Mouse (Mus musculus) stomach, embryonic 14.5 days (tissue): ENCODE data around the gene Ifi27l2b. TPM values are rescaled to one million over a fixed set of nuclear protein-coding genes. Genes with fewer than 3 reads are reported as not detected.
A peak's percentile ranks its signal among the peaks of the same experiment; 100 is the strongest.

ENCODE experiments used
- ATAC-seq: fragments of 200-750 bp; cut with Nextera tagmentation; 2 replicates; pipeline ENCODE4 v1.8.0; 2017; ENCODE audit warnings: low read depth, moderate TSS enrichment; ENCODE audit not compliant: insufficient number of reproducible peaks, insufficient read depth, low FRiP score
- H3K27ac ChIP-seq: fragments of 300-500 bp; sonication (generic); 2 replicates; pipeline ENCODE4 v1.5.1; 2014; ENCODE audit warnings: mild to moderate bottlenecking, low read length, moderate library complexity, mixed read lengths
- H3K27me3 ChIP-seq: fragments of 300-500 bp; sonication (generic); 2 replicates; pipeline ENCODE4 v1.6.1; 2014; ENCODE audit warnings: low read length, control low read depth, mixed read lengths; ENCODE audit not compliant: control insufficient read depth, insufficient read depth
- H3K36me3 ChIP-seq: fragments of 300-500 bp; sonication (generic); 2 replicates; pipeline ENCODE4 v1.6.1; 2014; ENCODE audit warnings: mild to moderate bottlenecking, control low read depth, low read length, moderate library complexity, mixed read lengths; ENCODE audit not compliant: control insufficient read depth, insufficient read depth
- H3K4me1 ChIP-seq: fragments of 300-500 bp; sonication (generic); 2 replicates; pipeline ENCODE4 v1.6.1; 2014; ENCODE audit warnings: low read length, control low read depth, mixed read lengths; ENCODE audit not compliant: control insufficient read depth, insufficient read depth
- H3K4me2 ChIP-seq: fragments of 300-500 bp; sonication (generic); replicated peaks from 2 replicates; pipeline ENCODE4 v1.6.1; 2014; ENCODE audit warnings: low read depth, low read length, control low read depth
- H3K4me3 ChIP-seq: fragments of 300-500 bp; sonication (generic); 2 replicates; pipeline ENCODE4 v1.5.1; 2014; ENCODE audit warnings: low read depth, low read length, control low read depth
- H3K9ac ChIP-seq: fragments of 300-500 bp; sonication (generic); replicated peaks from 2 replicates; pipeline ENCODE4 v1.6.1; 2014; ENCODE audit warnings: low read depth, mild to moderate bottlenecking, control low read depth, low read length, moderate library complexity, mixed read lengths
- H3K9me3 ChIP-seq: fragments of 300-500 bp; sonication (generic); 2 replicates; pipeline ENCODE4 v1.6.1; 2016; ENCODE audit warnings: low read depth, low read length, control low read depth; ENCODE audit not compliant: control insufficient read depth
- WGBS: fragments of 180-500 bp; shearing (Covaris S2); extraction: QIAGEN DNeasy Blood & Tissue Kit; methylation state at CpG from one replicate; pipeline ENCODE4 v1.1.7; 2014; 5-methylcytosine and 5-hydroxymethylcytosine counted together
- polyA plus RNA-seq: library from polyadenylated mRNA; unstranded; fragments of >200 nt; fragmentation: Nextera tagmentation; extraction: Ambion mirVana; gene quantifications from 2 replicates; pipeline ENCODE4 v1.2.1, GENCODE M21; 2014

Gene Ifi27l2b
- polyA plus RNA-seq, 1 experiment from 2014 or later = 1.3 TPM

DNA sequence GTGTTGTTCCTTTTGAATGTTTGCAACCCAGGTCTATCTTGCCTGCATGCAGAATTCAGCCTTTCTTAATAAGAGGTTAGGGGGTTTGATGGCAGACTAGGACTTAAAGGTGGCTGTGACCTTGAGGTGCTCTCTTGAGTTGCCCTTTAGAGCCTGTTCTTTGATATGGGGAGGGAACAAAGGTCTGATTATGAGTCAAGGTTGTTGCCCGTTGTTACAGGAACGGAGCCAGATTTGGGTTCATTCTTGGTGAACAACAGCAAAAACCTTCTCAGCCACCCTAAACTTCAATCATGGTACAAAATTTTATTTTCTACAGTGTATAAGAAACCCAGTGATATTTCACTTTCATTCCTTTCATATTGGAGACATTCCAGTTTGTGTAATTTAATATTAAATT, 23.6 kb downstream of the Ifi27l2b start:
- no peak for ATAC-seq
- no peak overlapping the region for H3K9ac ChIP-seq
- H3K4me1 ChIP-seq = 0 out of 2 replicates have a peak, but pooled peaks cover 3% of the 10 kb centered on the region
- H3K27me3 ChIP-seq = no peaks in the 10 kb centered on the region
- no peaks in the 10 kb centered on the region for H3K36me3 ChIP-seq
- no peak overlapping the region for H3K4me2 ChIP-seq
- H3K27ac ChIP-seq = peak overlapping the region; percentile 67; the same call in 1 of the 2 replicates
- no peak overlapping the region for H3K4me3 ChIP-seq
- H3K9me3 ChIP-seq = no peaks in the 10 kb centered on the region
- 84% methylated on average over 2 of the region's 2 CpGs for WGBS

DNA sequence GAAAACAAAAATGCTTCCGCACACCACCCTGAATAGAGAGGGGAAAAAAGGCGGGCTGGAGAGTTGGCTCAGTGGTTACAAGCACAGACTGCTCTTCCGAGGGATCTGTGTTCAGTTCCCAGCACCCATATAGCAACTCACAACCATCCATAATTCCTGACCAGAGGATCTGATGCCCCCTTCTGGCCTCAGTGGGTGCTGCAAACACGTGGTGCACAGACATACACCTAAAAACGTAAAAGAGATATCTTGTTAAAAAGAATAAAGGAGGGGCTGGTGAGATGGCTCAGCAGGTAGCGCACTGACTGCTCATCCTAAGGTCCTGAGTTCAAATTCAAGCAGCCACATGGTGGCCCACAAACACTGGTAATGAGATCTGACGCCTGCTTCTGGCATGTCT, 30.3 kb downstream of the Ifi27l2b start:
- WGBS = 91% methylated on average over 7 of the region's 7 CpGs
- H3K4me2 ChIP-seq = no peak overlapping the region
- H3K9ac ChIP-seq = no peak overlapping the region
- H3K36me3 ChIP-seq = peaks cover 9% of the 10 kb centered on the region
- no peak for ATAC-seq
- no peaks in the 10 kb centered on the region for H3K27me3 ChIP-seq
- H3K4me3 ChIP-seq = no peak overlapping the region
- peaks cover 18% of the 10 kb centered on the region for H3K4me1 ChIP-seq
- no peak overlapping the region for H3K27ac ChIP-seq
- no peaks in the 10 kb centered on the region for H3K9me3 ChIP-seq

DNA sequence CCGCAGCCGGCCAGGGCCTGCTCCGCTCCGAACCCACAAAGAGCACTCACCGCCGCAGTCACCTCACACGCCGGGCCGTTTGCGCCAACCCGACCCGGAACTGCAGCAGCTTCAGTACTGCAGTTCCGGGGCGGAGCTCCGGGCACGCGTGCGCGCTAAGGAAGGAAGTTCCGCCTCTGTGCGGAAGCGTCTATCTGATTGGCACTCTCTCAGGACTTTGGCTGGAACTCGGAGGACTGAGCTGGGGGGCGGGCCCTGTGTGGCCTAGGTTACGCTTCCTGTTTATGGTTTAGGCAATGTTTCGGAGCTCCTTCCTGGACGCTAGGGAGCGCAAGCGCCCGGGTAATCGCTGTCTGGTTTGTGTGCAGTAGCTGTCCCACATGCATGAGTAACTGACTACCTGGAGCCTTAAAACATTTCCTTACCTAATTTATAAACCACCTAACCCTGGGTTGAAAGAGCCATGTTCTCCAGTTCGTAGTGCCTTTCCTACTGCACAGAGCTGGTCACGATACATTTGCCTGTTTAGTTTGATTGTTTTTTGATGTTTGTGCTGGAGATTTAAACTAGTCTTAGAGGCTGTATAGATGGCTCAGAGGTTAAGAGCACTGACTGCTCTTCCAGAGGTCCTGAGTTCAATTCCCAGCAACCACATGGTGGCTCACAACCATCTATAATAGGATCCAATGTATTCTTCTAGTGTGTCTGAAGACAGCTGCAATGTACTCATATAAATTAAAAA, 31.1 kb downstream of the Ifi27l2b start, which contains the start of gene Ddx24:
Ddx24 (minus strand) TSS at position 102 of the 742 bp plus-strand sequence.
- peak; percentile 100 for ATAC-seq
- peaks cover 9% of the 10 kb centered on the region for H3K36me3 ChIP-seq
- peak within 1 kb of the TSS; percentile 74 for H3K9ac ChIP-seq
- no peaks in the 10 kb centered on the region for H3K27me3 ChIP-seq
- H3K4me3 ChIP-seq = peak within 1 kb of the TSS; percentile 95
- H3K27ac ChIP-seq = no peak within 1 kb of the TSS
- WGBS = under 1% methylated on average over 33 of the region's 33 CpGs
- H3K4me2 ChIP-seq = peak within 1 kb of the TSS; percentile 91
- H3K9me3 ChIP-seq = no peaks in the 10 kb centered on the region
- peaks cover 19% of the 10 kb centered on the region for H3K4me1 ChIP-seq

DNA sequence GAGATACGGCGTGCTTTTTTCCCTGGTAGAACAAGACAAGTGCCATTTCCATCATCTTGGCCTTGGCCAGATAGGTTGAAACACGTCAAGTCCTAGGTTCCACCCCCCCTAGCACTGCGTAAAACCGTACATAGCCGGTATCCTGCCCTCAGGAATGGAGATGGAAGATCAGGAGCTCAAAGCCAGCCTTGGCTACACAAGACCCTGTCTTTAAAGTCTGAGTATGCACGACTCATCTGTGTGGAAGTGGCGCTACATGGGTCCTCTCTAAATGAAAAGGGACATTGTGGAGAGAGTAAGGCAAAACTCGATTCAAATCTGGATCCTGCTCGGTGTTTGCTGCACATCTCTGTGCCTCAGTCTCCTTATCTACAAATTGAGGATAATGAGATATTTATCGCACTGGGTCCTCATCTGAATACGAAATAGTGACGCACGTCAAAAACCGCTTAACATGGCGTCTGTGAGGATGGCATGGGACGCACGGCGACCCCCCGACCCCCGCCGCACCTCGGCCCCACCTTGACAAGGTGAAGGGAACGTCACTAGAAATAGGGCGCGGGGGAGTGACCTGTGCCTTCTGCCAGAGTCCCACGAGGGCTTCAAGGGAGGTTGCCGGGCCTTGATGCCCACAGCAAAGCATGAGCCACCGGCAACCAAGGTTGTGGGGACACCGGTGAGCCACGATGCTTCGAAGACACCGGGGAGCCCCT, 31.9 kb downstream of the Ifi27l2b start:
- Histone ChIP-seq H3K4me2 (peak overlapping the region; percentile 91), H3K9me3 (no peaks in the 10 kb centered on the region), H3K27ac (no peak overlapping the region), H3K4me3 (peak overlapping the region; percentile 95), H3K4me1 (peaks cover 19% of the 10 kb centered on the region), H3K27me3 (no peaks in the 10 kb centered on the region), H3K36me3 (peaks cover 9% of the 10 kb centered on the region), H3K9ac (peak overlapping the region; percentile 74)
- WGBS = 7% methylated on average over 33 of the region's 33 CpGs
- no peak for ATAC-seq

DNA sequence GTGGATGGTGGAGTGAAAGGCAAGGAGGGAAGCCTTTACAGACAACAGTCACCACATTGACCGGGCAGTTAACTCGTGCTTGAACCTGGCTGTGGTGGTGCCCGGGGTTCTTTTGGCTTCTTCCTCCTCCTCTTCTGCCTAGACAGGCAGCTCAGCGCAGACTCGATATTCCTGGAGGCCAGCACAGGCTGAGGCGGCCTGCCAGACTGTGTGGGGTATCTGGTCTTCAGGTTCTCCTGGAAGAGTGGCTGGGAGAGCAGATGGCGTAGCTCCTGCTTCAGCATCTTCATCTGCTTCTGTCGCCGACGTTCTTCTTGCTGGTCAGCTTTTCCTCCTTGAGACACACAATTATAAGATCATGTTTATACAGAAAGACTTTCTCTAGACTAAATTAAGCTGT, 48.9 kb downstream of the Ifi27l2b start:
- H3K27ac ChIP-seq = no peak overlapping the region
- 87% methylated on average over 10 of the region's 10 CpGs for WGBS
- H3K27me3 ChIP-seq = no peaks in the 10 kb centered on the region
- peaks cover 68% of the 10 kb centered on the region for H3K36me3 ChIP-seq
- no peaks in the 10 kb centered on the region for H3K4me1 ChIP-seq
- H3K9me3 ChIP-seq = no peaks in the 10 kb centered on the region
- H3K9ac ChIP-seq = no peak overlapping the region
- ATAC-seq = no peak
- H3K4me3 ChIP-seq = no peak overlapping the region
- H3K4me2 ChIP-seq = no peak overlapping the region

DNA sequence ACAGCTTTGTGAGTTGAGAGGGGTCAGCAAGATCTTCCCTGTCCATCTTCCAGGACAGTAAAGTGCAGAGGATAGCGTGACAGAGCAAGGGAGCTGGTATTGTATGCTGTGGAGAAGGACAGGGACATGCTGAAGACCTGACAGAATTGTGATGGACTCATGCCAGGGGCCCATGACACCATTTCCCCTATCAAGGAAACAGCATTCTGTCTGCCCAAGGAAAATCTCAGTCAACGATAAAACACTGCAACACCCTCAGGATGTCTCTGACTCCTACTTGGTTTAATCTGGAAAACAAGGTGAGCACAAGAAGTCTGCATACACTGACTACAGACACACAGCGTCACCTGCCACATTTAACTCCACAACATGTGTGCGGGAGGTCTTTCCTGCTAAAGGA, 49.3 kb downstream of the Ifi27l2b start, which contains the start of gene 9330161L09Rik:
9330161L09Rik (minus strand) TSS at position 101 of the 400 bp plus-strand sequence.
- Histone ChIP-seq H3K36me3 (peaks cover 64% of the 10 kb centered on the region), H3K4me2 (no peak within 1 kb of the TSS), H3K27ac (no peak within 1 kb of the TSS), H3K27me3 (no peaks in the 10 kb centered on the region), H3K9ac (no peak within 1 kb of the TSS), H3K4me3 (no peak within 1 kb of the TSS), H3K9me3 (no peaks in the 10 kb centered on the region), H3K4me1 (no peaks in the 10 kb centered on the region)
- 95% methylated on average over 4 of the region's 4 CpGs for WGBS
- no peak for ATAC-seq

DNA sequence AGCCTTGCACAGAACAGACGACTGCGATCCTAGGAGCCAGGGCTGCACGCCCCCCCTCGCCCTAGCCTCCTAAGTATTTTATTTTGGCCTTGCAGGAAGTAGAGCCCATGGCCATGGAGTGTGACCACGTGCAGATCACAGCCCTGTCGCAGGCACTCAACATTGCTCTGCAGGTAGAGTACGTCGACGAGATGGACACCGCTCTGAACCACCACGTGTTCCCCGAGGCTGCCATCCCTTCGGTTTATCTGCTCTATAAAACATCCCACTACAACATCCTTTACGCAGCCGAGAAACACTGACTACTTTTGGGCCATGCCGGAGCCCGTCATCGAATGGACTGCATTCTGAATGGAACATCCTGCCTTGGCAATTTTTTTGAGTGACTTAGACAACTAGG, 52.9 kb downstream of the Ifi27l2b start:
- 89% methylated on average over 18 of the region's 18 CpGs for whole genome bisulfite sequencing

More for the DNA sequence above, 52.9 kb downstream of the Ifi27l2b start:
- ATAC-seq = no peak
- peaks cover 38% of the 10 kb centered on the region for H3K36me3 ChIP-seq
- H3K27ac ChIP-seq = no peak overlapping the region
- H3K9ac ChIP-seq = no peak overlapping the region
- no peak overlapping the region for H3K4me3 ChIP-seq
- H3K4me2 ChIP-seq = no peak overlapping the region
- H3K27me3 ChIP-seq = no peaks in the 10 kb centered on the region
- H3K4me1 ChIP-seq = no peaks in the 10 kb centered on the region
- H3K9me3 ChIP-seq = no peaks in the 10 kb centered on the region
